Mouse (Mus musculus) CD8-positive naive resting alpha-beta T cell, adult 2 months (primary cell): ENCODE measurements at regions not wholly inside any gene's neighbourhood (a gene's known extent, or its start where the extent isn't known, plus 50 kb on each side); places are given as distances from the start of the nearest gene placed in this dataset.

ENCODE experiments used
- DNase-seq, 2 experiments: peaks; one replicate each; pipeline ENCODE4 v3.0.0; 2022; ENCODE audit warnings: low read depth in 2 of 2, low spot score in 2 of 2

- DNase-seq = no peak
Measured at GRCm38 (mm10) chr14:120146908-120147770, 104.9 kb upstream of the Oxgr1 start.

GRCm38 (mm10) chr14:120148803-120149202, 106.6 kb upstream of the Oxgr1 start:
- no peak for DNase-seq

GRCm38 (mm10) chr14:120149341-120149741, 107.1 kb upstream of the Oxgr1 start:
- DNase-seq = no peak

- no peak for DNase-seq
Measured at GRCm38 (mm10) chr14:120150589-120150988, 108.4 kb upstream of the Oxgr1 start.

GRCm38 (mm10) chr14:120154413-120154812, 112.2 kb upstream of the Oxgr1 start:
- DNase-seq = no peak

- no peak for DNase-seq
Measured at GRCm38 (mm10) chr14:120164184-120164583, 111.3 kb upstream of the Mbnl2 start.

GRCm38 (mm10) chr14:120165496-120166045, 109.9 kb upstream of the Mbnl2 start:
- DNase-seq = no peak

- no peak for DNase-seq
Measured at GRCm38 (mm10) chr14:120170733-120171132, 104.7 kb upstream of the Mbnl2 start.

GRCm38 (mm10) chr14:120172058-120172457, 103.4 kb upstream of the Mbnl2 start:
- DNase-seq = no peak

GRCm38 (mm10) chr14:120172844-120173243, 102.6 kb upstream of the Mbnl2 start:
- DNase-seq = no peak

- no peak for DNase-seq
Measured at GRCm38 (mm10) chr14:120174615-120175014, 100.9 kb upstream of the Mbnl2 start.

GRCm38 (mm10) chr14:120195218-120195617, 80.3 kb upstream of the Mbnl2 start:
- DNase-seq = no peak

GRCm38 (mm10) chr14:120211741-120212140, 63.7 kb upstream of the Mbnl2 start:
- no peak for DNase-seq

GRCm38 (mm10) chr14:120212626-120213025, 62.8 kb upstream of the Mbnl2 start:
- no peak for DNase-seq

- DNase-seq = no peak
Measured at GRCm38 (mm10) chr14:120219224-120219623, 56.2 kb upstream of the Mbnl2 start.

- DNase-seq = no peak
Measured at GRCm38 (mm10) chr14:120223528-120224201, 51.8 kb upstream of the Mbnl2 start.

- no peak for DNase-seq
Measured at GRCm38 (mm10) chr14:120224202-120224846, 51.1 kb upstream of the Mbnl2 start.

GRCm38 (mm10) chr14:120225657-120226056, 49.8 kb upstream of the Mbnl2 start:
- DNase-seq = no peak
